Mouse (Mus musculus) macrophage (primary cell): ENCODE results near the gene Wfdc17. TPM values are rescaled to one million over a fixed set of nuclear protein-coding genes. Genes with fewer than 3 reads are reported as not detected.

Source experiments
- H3K27ac ChIP-seq: fragments of 350-480 bp; formaldehyde crosslinking; 2 replicates; pipeline ENCODE4 v1.9.0; 2021
- H3K36me3 ChIP-seq: fragments of 350-480 bp; formaldehyde crosslinking; 2 replicates; pipeline ENCODE4 v1.9.0; 2021; ENCODE audit errors: inconsistent target
- H3K4me3 ChIP-seq: fragments of 350-480 bp; formaldehyde crosslinking; 2 replicates; pipeline ENCODE4 v1.9.0; 2021; ENCODE audit errors: inconsistent target
- H3K79me2 ChIP-seq: fragments of 350-480 bp; formaldehyde crosslinking; 2 replicates; pipeline ENCODE4 v1.9.0; 2021; ENCODE audit errors: inconsistent target
- WGBS: methylation state at CpG from one replicate; pipeline ENCODE4 v1.1.7; 2026; ENCODE audit warnings: inconsistent platforms; ENCODE audit not compliant: missing documents; 5-methylcytosine and 5-hydroxymethylcytosine counted together
- polyA plus RNA-seq: library from polyadenylated mRNA; stranded (reverse); fragments of 250-400 nt; gene quantifications from 3 replicates; pipeline ENCODE4 v1.2.4, GENCODE M21; 2018; ENCODE audit warnings: inconsistent platforms

The Wfdc17 gene
- polyA plus RNA-seq, 1 experiment from 2014 or later: 635 TPM

DNA sequence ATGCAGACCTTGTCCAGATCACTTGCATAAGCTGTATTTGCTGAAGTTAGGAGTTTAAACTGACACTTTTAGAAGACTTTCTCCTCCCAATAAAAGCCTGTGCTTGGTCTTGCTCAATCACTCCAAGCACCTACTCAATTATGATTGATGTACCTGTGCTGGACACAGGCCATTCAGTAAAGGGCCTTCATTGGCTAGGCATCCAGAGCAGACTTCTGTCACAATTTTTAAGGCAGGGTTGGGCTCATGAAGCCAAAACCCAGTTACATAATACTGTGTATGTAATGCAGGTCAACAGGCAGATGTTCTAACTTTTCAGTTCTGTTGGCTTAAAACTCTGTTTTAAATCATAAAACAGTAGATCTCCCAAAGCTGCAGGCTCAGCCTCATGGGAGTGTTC lies 17.0 kb downstream of the Wfdc17 start:
- H3K27ac ChIP-seq: no peak overlapping the region
- no peak overlapping the region for H3K4me3 ChIP-seq
- no peaks in the 10 kb centered on the region for H3K79me2 ChIP-seq
- H3K36me3 ChIP-seq: no peaks in the 10 kb centered on the region

DNA sequence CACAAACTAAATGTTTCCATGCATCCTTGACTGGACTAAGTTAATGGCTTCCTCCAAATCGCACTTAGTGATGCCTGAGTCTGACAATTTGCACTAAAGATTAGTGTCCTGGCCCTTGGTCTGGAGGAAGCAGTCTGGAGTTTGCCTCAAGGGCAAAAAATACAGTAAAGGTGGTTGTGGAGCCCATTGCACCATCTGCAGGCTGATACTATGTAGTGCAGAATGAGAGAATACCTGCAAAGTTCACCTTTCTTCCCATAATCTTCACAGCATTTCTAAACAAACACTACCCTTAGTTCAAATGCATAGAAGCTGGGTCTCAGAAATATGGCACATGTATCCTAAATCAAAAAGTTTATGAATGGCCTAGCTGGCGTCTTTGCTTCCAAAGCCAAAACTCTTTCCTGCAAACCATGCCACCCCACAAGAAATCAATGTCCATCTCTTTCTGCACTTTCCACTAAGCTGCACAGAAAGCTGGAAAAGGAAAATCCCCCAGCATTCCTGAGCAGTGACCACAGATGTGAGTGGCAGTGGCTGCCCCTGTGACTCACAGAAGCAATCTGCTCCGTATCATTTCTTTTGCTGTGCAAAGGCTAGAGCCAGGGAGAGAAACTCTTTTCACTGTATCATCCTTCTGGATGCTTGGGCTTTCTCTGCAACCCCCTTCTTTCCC lies 25.1 kb downstream of the Wfdc17 start:
- H3K79me2 ChIP-seq: no peaks in the 10 kb centered on the region
- H3K27ac ChIP-seq: no peak overlapping the region
- H3K4me3 ChIP-seq: no peak overlapping the region
- 63% methylated on average over 3 of the region's 3 CpGs for WGBS
- H3K36me3 ChIP-seq: no peaks in the 10 kb centered on the region

DNA sequence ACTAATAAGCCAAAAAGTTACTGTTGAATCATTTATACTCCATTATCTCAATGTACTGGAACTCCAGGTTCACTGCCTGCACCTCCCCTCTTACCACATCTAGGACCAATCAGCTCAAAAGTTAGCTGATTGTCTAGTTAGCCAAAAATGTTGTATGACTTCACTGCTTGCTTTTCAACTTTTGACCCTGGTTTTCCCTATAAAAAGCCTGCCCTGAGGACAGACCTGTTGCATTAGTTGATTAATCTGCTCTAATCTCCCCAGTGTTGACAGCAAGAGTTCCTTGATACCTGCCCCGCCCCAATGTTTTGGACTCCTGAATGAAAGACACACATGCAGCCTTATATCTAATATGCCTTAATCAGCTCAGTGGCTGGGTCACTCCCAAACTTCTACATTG lies 27.3 kb downstream of the Wfdc17 start:
- Histone ChIP-seq H3K27ac (no peak overlapping the region), H3K36me3 (no peaks in the 10 kb centered on the region), H3K79me2 (no peaks in the 10 kb centered on the region), H3K4me3 (no peak overlapping the region)
- WGBS: 92% methylated on average over 1 of the region's 1 CpGs

DNA sequence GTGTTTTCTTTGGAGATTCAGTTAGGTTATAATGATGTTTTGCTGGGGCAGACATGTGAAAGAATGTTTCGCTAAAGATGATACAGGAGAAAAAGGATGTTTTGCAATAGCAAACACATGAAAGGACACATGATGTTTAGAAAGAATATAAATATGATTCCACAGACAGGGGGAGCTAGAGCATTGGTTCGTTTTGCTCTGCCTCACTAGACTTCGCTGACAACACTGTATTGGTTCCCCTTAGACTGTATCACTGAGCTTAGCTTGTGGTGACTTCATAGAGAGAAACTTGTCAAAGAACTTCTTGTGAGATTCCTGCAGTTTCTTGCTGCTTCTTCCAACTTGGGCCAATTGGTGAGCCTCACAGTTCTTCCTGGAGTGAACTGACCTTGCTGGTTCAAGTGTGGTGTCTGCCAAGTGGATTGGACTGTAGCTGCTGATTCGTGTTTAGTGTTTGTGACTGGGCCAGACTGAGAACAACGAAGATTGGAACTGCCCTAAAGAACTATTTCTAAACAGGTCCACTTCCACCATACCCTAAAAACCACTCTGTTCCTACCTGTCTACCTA lies 29.4 kb downstream of the Wfdc17 start:
- 63% methylated on average over 5 of the region's 5 CpGs for WGBS
- no peaks in the 10 kb centered on the region for H3K79me2 ChIP-seq
- no peak overlapping the region for H3K4me3 ChIP-seq
- H3K36me3 ChIP-seq: no peaks in the 10 kb centered on the region
- H3K27ac ChIP-seq: peak overlapping the region; percentile 9; the same call in 1 of the 2 replicates

DNA sequence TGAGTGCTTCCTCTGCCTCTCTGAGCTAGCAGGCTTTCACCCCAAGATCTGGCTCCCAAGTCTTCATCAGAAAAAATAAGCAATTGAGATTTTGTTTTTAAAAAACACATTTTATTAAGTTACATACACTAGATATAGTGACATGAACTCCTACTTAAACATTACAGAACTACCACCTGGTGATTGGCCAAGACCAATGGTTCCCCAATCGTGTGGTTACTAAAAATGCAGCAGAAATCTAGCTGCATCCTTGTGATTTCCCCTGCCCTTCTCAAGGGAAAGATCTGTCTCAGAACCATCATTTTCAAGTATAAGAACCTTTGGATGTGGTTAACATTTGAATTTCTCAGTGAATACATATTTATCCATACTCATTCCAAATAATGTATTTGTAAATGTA lies 30.4 kb downstream of the Wfdc17 start:
- Histone ChIP-seq H3K79me2 (no peaks in the 10 kb centered on the region), H3K4me3 (no peak overlapping the region), H3K36me3 (no peaks in the 10 kb centered on the region), H3K27ac (no peak overlapping the region)
- whole genome bisulfite sequencing: 17% methylated on average over 1 of the region's 1 CpGs

DNA sequence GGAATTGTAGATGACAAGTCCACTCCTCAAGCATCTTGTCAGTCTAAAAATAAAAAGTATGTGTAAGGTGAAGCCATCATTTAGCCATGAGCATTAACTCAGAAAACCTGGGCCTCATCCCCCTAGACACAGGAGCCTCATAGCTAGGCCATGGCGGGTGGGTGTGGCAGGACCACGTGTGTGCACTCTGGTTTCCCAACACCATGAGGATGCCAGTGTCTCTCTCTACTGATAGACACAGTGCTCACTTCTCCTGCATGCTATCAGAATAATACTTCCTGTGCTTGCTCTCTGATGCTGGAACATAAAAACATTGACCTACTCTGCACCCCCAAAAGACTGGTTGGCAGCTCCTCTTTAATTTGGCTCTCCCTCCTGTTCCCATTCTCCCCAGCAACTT lies 32.1 kb downstream of the Wfdc17 start:
- Histone ChIP-seq H3K4me3 (no peak overlapping the region), H3K27ac (no peak overlapping the region), H3K36me3 (no peaks in the 10 kb centered on the region), H3K79me2 (no peaks in the 10 kb centered on the region)
- WGBS: 44% methylated on average over 2 of the region's 2 CpGs

DNA sequence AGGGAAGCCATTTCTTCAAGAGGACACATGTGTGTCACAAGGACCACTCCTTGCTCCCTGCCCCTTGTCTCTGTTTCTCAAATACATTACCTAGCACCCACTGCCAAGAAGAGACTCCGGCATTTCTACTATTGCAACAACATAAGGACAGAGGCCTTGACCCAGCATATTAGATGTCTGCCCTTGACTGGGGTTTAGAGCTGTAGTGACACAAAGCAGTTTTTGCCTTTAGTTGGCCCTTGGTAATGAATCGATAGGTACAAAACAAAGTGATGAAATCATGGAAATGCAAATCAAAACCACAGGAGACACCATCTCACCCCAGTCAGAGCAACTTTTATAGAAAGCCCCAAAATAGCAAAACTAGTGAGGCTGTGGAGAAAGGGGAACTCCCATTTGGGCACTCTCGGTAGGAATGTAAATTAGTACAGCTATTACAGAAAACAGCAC lies 33.3 kb downstream of the Wfdc17 start:
- H3K27ac ChIP-seq: peak overlapping the region; percentile 51
- H3K79me2 ChIP-seq: no peaks in the 10 kb centered on the region
- H3K36me3 ChIP-seq: no peaks in the 10 kb centered on the region
- no peak overlapping the region for H3K4me3 ChIP-seq
- WGBS: 6% methylated on average over 3 of the region's 3 CpGs

DNA sequence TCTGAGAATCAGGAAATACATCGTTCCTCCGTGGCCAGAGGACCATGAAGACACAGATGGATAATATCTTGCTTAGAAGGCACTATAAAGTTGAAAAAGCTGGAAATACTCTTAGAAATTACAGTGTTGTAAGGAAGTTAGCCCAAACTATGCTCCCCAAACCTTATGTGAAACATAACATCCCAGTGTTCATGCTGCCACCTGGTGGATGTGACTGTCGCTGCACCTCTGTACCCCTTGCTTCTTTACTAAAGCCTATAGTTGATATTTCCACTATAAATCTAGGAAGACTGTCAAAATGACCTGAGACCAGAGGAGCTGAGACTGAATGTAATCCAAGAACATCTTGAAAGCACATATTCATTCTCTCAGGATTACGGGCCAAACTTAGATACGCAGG lies 35.5 kb downstream of the Wfdc17 start:
- no peaks in the 10 kb centered on the region for H3K36me3 ChIP-seq
- WGBS: 28% methylated on average over 5 of the region's 5 CpGs
- no peak overlapping the region for H3K27ac ChIP-seq
- H3K79me2 ChIP-seq: no peaks in the 10 kb centered on the region
- H3K4me3 ChIP-seq: no peak overlapping the region

DNA sequence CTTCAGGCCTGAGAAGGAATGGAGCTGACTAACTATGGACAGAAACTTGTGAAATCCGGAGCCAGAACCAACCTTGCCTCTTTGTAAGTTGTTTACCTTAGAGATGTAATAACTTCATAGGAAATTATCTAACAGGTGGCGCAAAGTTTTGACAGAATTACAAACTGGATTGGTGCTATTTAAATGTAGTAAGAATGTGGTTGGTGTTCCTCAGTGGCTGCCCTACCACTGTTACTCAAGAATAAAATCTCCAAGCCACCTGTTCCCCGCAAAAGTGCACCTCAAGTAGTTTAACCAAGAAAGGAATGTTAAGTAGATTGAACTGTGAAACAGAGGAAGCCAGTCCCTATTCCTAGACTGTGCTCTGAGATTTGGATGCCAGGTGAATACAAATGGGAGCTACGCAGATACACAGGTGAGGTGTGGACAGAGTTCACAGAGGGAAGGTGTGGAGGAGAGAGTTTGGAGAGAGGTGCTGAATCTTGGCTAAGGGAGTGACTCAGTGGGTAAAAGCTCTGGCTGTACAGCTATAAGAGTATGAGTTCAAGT lies 36.7 kb downstream of the Wfdc17 start:
- no peak overlapping the region for H3K4me3 ChIP-seq
- no peaks in the 10 kb centered on the region for H3K79me2 ChIP-seq
- H3K27ac ChIP-seq: no peak overlapping the region

DNA sequence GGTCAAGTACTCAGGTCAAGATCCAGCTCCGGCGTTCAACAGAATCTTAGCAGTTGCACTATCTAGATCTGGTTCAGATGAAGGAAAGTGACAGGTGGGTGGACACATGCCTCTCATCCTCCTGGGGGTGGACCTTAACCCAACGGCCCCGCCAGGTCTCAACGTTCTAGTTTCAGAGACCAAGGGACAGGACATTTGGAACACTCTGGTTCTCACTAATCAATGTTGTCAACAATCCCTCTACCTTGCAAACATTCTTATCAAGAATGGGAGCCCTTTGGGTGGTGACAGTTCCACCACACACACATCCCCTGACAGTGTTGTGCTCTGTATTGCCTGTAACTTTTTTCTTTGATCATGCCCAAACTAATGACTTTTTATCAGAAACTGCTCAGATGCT lies 38.0 kb downstream of the Wfdc17 start:
- H3K79me2 ChIP-seq: no peaks in the 10 kb centered on the region
- no peak overlapping the region for H3K4me3 ChIP-seq
- no peak overlapping the region for H3K27ac ChIP-seq
- 96% methylated on average over 5 of the region's 5 CpGs for WGBS
- H3K36me3 ChIP-seq: no peaks in the 10 kb centered on the region

More for the DNA sequence above, 36.7 kb downstream of the Wfdc17 start:
- no peaks in the 10 kb centered on the region for H3K36me3 ChIP-seq
- WGBS: 90% methylated on average over 4 of the region's 4 CpGs

DNA sequence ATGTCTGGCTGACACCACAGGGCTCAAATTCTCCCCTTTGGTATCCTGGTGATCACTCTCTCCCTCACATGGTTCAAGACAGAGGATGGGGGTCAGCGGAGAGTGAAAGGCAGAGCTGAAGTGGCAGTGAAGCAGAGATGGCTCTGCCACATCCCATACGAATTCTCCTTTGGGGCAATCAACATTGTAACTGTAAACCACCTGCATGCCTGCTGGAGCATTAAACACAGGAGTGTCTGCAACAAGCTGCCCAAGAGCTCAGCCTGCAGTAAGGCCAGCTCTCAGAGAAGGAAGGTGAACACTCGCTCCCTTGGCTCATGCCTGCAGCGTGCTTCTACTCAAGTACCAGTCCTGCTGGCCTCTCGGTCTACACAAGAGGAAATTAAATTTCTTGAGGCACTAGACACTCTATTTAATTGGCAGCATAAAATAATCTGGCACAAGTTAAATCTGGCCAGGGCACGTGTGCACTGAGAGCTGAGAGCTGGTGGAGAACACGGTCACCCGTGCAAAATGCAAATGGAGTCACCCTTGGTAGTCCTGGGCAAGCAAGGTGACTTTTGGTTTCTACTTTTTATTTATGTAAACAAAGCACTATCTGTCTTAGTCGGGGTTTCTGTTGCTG lies 39.1 kb downstream of the Wfdc17 start:
- no peaks in the 10 kb centered on the region for H3K79me2 ChIP-seq
- no peak overlapping the region for H3K27ac ChIP-seq
- WGBS: 83% methylated on average over 9 of the region's 9 CpGs
- no peaks in the 10 kb centered on the region for H3K36me3 ChIP-seq
- H3K4me3 ChIP-seq: no peak overlapping the region

DNA sequence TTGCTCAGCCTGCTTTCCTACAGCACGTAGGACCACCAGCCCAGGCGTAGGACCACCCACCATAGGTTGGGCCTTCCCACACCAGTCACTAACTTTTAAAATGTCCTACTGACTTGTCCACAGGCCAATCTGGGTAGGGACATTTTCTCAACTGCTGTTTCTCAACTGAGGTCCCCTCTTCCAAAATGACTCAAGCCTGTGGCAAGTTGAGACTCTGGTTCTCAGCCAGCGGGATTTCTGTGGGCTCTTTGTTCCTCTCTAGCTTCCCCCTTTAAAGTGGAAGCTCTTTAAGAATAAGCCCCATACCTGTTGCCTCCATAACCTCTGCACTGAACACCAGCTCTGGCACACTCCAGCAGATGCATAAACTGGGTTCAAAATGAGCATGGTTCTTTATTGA lies 39.7 kb downstream of the Wfdc17 start:
- no peak overlapping the region for H3K27ac ChIP-seq
- H3K4me3 ChIP-seq: no peak overlapping the region
- H3K79me2 ChIP-seq: no peaks in the 10 kb centered on the region
- 66% methylated on average over 3 of the region's 3 CpGs for WGBS
- no peaks in the 10 kb centered on the region for H3K36me3 ChIP-seq

DNA sequence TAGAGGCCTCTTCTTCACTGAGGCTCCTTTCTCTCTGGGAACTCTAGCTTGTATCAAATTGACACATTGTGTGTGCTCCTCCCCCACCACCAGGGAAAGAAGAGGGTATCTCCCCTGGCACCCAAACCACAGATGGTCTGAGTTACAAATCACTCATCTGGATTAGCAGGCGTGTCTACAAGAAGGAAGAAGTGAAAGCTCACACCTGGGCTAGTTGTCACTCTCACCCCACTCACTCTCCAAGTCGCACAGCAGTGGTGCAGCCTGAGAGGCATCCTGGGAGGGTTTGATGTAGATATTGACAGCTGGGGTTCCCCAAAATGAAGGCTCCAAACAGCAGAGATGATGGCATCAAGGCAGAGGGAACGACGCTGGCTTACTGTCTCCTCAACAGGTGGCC lies 42.4 kb downstream of the Wfdc17 start:
- H3K4me3 ChIP-seq: no peak overlapping the region
- no peaks in the 10 kb centered on the region for H3K79me2 ChIP-seq
- 75% methylated on average over 4 of the region's 4 CpGs for WGBS
- no peak overlapping the region for H3K27ac ChIP-seq
- no peaks in the 10 kb centered on the region for H3K36me3 ChIP-seq

DNA sequence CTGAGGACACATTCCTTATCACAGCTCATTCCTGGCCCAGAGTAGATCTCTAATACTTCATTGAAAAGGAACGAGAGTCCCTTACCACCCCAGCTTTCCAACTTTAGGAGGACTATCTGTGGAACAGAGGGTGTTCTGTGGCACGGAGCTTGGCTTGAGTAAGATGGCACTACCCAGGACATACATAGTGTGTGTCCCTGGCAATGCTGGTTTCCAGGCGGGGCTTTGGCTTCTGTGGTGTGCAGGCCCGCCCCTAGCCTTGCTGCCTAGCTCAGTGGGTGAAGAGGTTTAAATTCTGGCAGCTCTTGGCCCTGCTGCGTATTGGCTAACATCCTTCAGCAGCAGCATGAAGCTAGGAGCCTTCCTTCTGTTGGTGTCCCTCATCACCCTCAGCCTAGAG lies 42.9 kb downstream of the Wfdc17 start, which contains the start of gene Wfdc21:
Gene Wfdc21, plus strand, starts transcription at position 260 of the 400 bp plus-strand sequence.
- Histone ChIP-seq H3K4me3 (no peak within 1 kb of the TSS), H3K27ac (no peak within 1 kb of the TSS), H3K79me2 (no peaks in the 10 kb centered on the region), H3K36me3 (no peaks in the 10 kb centered on the region)
- 80% methylated on average over 4 of the region's 5 CpGs for WGBS
